Mouse (Mus musculus): ENCODE results near the gene Fam92a.
"Not testable (repeated sequence)": the region's sequence is repeated elsewhere in the genome, so short reads cannot be mapped to it uniquely, and the experiment has no call there.

Fam92a gene

GRCm38 (mm10) chr4:12171318-12172091, at the start of gene Fam92a:
Gene Fam92a (minus strand): TSS chr4:12172015.
- peak; percentile 44 for DNase-seq (ENCODE audit: low read depth, low spot score)

- DNase-seq (ENCODE audit: low read depth, low spot score) = no peak
Measured at GRCm38 (mm10) chr4:12178992-12179391, 7.2 kb upstream of the Fam92a start.

- no peak for DNase-seq (ENCODE audit: low read depth, low spot score)
Measured at GRCm38 (mm10) chr4:12170986-12171317, 863 bp downstream of the Fam92a start.

- no peak for DNase-seq (ENCODE audit: low read depth, low spot score)
Measured at GRCm38 (mm10) chr4:12147660-12148059, 24.2 kb downstream of the Fam92a start.

- not testable (repeated sequence) for DNase-seq (ENCODE audit: low read depth, low spot score)
Measured at GRCm38 (mm10) chr4:12141516-12141915, 30.3 kb downstream of the Fam92a start.

- DNase-seq (ENCODE audit: low read depth, low spot score) = not testable (repeated sequence)
Measured at GRCm38 (mm10) chr4:12140592-12141062, 31.2 kb downstream of the Fam92a start.

GRCm38 (mm10) chr4:12140141-12140567, 31.7 kb downstream of the Fam92a start, which contains the start of gene Rbm12b1:
Gene Rbm12b1 (plus strand): TSS chr4:12140264.
- peak; percentile 69 for DNase-seq (ENCODE audit: low read depth, low spot score)

Measured in embryo, embryonic 11.5 days (tissue).